Mouse (Mus musculus): ENCODE results near the gene Adgrg5. TPM values are rescaled to one million over a fixed set of nuclear protein-coding genes. Genes with fewer than 3 reads are reported as not detected.

Adgrg5 gene
- total RNA-seq (2023) = 10 to 100 TPM; 65.2 to 67.1 TPM

GRCm38 (mm10) chr8:94923405-94923804, at the start of gene Adgrg5:
Gene Adgrg5 (plus strand): TSS chr8:94923694.

GRCm38 (mm10) chr8:94876197-94876730, 47.2 kb upstream of the Adgrg5 start, which contains the start of gene Dok4:
Gene Dok4 (minus strand): TSS chr8:94876330.

GRCm38 (mm10) chr8:94917851-94918495, 5.5 kb upstream of the Adgrg5 start, which contains the start of gene Ccdc102a:
Gene Ccdc102a (minus strand): TSS chr8:94918098.

GRCm38 (mm10) chr8:94974467-94975165, 51.1 kb downstream of the Adgrg5 start, which contains the start of gene Adgrg1:
Gene Adgrg1 (plus strand): TSS chr8:94974751.

Other genes starting within 250 kb of the Adgrg5 start
- gene Pllp, start 227.4 kb upstream of the Adgrg5 start, total RNA-seq (2023) = not detected
- 1 to 10 TPM in 1 of 2 experiments, under 1 TPM in 1; 0.85 to 2.8 TPM for gene Ccl22, start 178.1 kb upstream of the Adgrg5 start, total RNA-seq (2023)
- under 1 TPM; 0.18 to 0.24 TPM for gene Cx3cl1, start 151.7 kb upstream of the Adgrg5 start, total RNA-seq (2023)
- gene Ccl17, start 113.2 kb upstream of the Adgrg5 start, total RNA-seq (2023) = not detected
- 10 to 100 TPM; 29.1 to 29.5 TPM for gene Coq9, start 85.4 kb upstream of the Adgrg5 start, total RNA-seq (2023)
- 10 to 100 TPM; 27.6 to 37.1 TPM for gene Ciapin1, start 85.3 kb upstream of the Adgrg5 start, total RNA-seq (2023)
- gene Polr2c, start 66.2 kb upstream of the Adgrg5 start, total RNA-seq (2023) = 10 to 100 TPM; 38.4 to 48.2 TPM
- gene Dok4, start 47.4 kb upstream of the Adgrg5 start, total RNA-seq (2023) = 1 to 10 TPM; 3.0 to 3.3 TPM
- gene Ccdc102a, start 5.6 kb upstream of the Adgrg5 start, total RNA-seq (2023) = 10 to 100 TPM; 24.1 to 24.9 TPM
- gene Adgrg1, start 51.1 kb downstream of the Adgrg5 start, total RNA-seq (2023) = 1 to 10 TPM; 2.0 to 2.4 TPM
- gene Adgrg3, start 94.0 kb downstream of the Adgrg5 start, total RNA-seq (2023) = under 1 TPM; 0.64 to 0.68 TPM
- gene Drc7, start 131.4 kb downstream of the Adgrg5 start, total RNA-seq (2023) = not detected
- 1 to 10 TPM; 6.3 to 9.9 TPM for gene Katnb1, start 157.5 kb downstream of the Adgrg5 start, total RNA-seq (2023)

All from monocyte, adult 59 days (primary cell).